Mouse (Mus musculus) limb, embryonic 15.5 days (tissue): ENCODE measurements around the gene Spef2. TPM values are rescaled to one million over a fixed set of nuclear protein-coding genes. Genes with fewer than 3 reads are reported as not detected.

Source experiments
- ATAC-seq: fragments of 200-750 bp; cut with Nextera tagmentation; 2 replicates; pipeline ENCODE4 v1.8.0; 2017; ENCODE audit warnings: low read depth, moderate TSS enrichment; ENCODE audit not compliant: insufficient number of reproducible peaks, low FRiP score, low TSS enrichment
- H3K27ac ChIP-seq: fragments of 300-500 bp; sonication (generic); 2 replicates; pipeline ENCODE4 v1.5.1; 2015; ENCODE audit warnings: moderate library complexity, mild to moderate bottlenecking, inconsistent platforms
- H3K27me3 ChIP-seq: fragments of 300-500 bp; sonication (generic); 2 replicates; pipeline ENCODE4 v1.6.1; 2015; ENCODE audit warnings: inconsistent platforms
- H3K36me3 ChIP-seq: fragments of 300-500 bp; sonication (generic); 2 replicates; pipeline ENCODE4 v1.6.1; 2015; ENCODE audit warnings: inconsistent platforms
- H3K4me1 ChIP-seq: fragments of 300-500 bp; sonication (generic); 2 replicates; pipeline ENCODE4 v1.6.1; 2015; ENCODE audit warnings: inconsistent platforms
- H3K4me2 ChIP-seq: fragments of 300-500 bp; sonication (generic); 2 replicates; pipeline ENCODE4 v1.6.1; 2015; ENCODE audit warnings: mild to moderate bottlenecking, inconsistent platforms
- H3K4me3 ChIP-seq: fragments of 300-500 bp; sonication (generic); 2 replicates; pipeline ENCODE4 v1.5.1; 2015; ENCODE audit warnings: mild to moderate bottlenecking, inconsistent platforms
- H3K9ac ChIP-seq: fragments of 300-500 bp; sonication (generic); 2 replicates; pipeline ENCODE4 v1.6.1; 2015; ENCODE audit warnings: inconsistent platforms
- H3K9me3 ChIP-seq: fragments of 300-500 bp; sonication (generic); 2 replicates; pipeline ENCODE4 v1.6.1; 2016; ENCODE audit warnings: inconsistent platforms
- WGBS: fragments of 180-500 bp; shearing (Covaris S2); methylation state at CpG from one replicate; pipeline ENCODE4 v1.1.7; 2015; 5-methylcytosine and 5-hydroxymethylcytosine counted together
- polyA plus RNA-seq: library from polyadenylated mRNA; unstranded; fragments of >200 nt; fragmentation: Nextera tagmentation; extraction: Ambion mirVana; gene quantifications from 2 replicates; pipeline ENCODE4 v1.2.1, GENCODE M21; 2015

The Spef2 gene
- polyA plus RNA-seq, 1 experiment from 2014 or later, result 0.10 TPM

- 89% methylated on average over 6 of the region's 6 CpGs for WGBS
- Histone ChIP-seq H3K9ac (no peak overlapping the region), H3K27ac (no peak overlapping the region), H3K9me3 (no peaks in the 10 kb centered on the region), H3K27me3 (no peaks in the 10 kb centered on the region), H3K4me3 (no peak overlapping the region), H3K4me2 (no peak overlapping the region), H3K36me3 (no peaks in the 10 kb centered on the region), H3K4me1 (no peaks in the 10 kb centered on the region)
- ATAC-seq, result no peak
Measured at GRCm38 (mm10) chr15:9631657-9632056, 117.0 kb downstream of the Spef2 start.

GRCm38 (mm10) chr15:9629660-9630059, 119.0 kb downstream of the Spef2 start:
- H3K4me1 ChIP-seq, result no peaks in the 10 kb centered on the region
- no peaks in the 10 kb centered on the region for H3K36me3 ChIP-seq
- no peak overlapping the region for H3K9ac ChIP-seq
- no peak overlapping the region for H3K4me2 ChIP-seq
- H3K9me3 ChIP-seq, result no peaks in the 10 kb centered on the region
- no peak for ATAC-seq
- H3K4me3 ChIP-seq, result no peak overlapping the region
- no peaks in the 10 kb centered on the region for H3K27me3 ChIP-seq
- H3K27ac ChIP-seq, result no peak overlapping the region
- WGBS, result 80% methylated on average over 1 of the region's 1 CpGs

GRCm38 (mm10) chr15:9624619-9625018, 124.0 kb downstream of the Spef2 start:
- no peak overlapping the region for H3K4me2 ChIP-seq
- 63% methylated on average over 2 of the region's 2 CpGs for WGBS
- H3K4me3 ChIP-seq, result no peak overlapping the region
- no peak overlapping the region for H3K27ac ChIP-seq
- H3K27me3 ChIP-seq, result no peaks in the 10 kb centered on the region
- no peaks in the 10 kb centered on the region for H3K36me3 ChIP-seq
- no peak overlapping the region for H3K9ac ChIP-seq
- ATAC-seq, result no peak
- no peaks in the 10 kb centered on the region for H3K4me1 ChIP-seq
- H3K9me3 ChIP-seq, result no peaks in the 10 kb centered on the region

- no peaks in the 10 kb centered on the region for H3K4me1 ChIP-seq
- no peaks in the 10 kb centered on the region for H3K36me3 ChIP-seq
- 66% methylated on average over 4 of the region's 4 CpGs for WGBS
- H3K4me3 ChIP-seq, result no peak overlapping the region
- no peaks in the 10 kb centered on the region for H3K27me3 ChIP-seq
- no peak overlapping the region for H3K9ac ChIP-seq
- no peak overlapping the region for H3K4me2 ChIP-seq
- ATAC-seq, result no peak
- H3K27ac ChIP-seq, result no peak overlapping the region
- no peaks in the 10 kb centered on the region for H3K9me3 ChIP-seq
Measured at GRCm38 (mm10) chr15:9608177-9608576, 140.5 kb downstream of the Spef2 start.

- Histone ChIP-seq H3K4me1 (no peaks in the 10 kb centered on the region), H3K9me3 (no peaks in the 10 kb centered on the region), H3K4me2 (no peak overlapping the region), H3K4me3 (no peak overlapping the region), H3K27me3 (no peaks in the 10 kb centered on the region), H3K36me3 (no peaks in the 10 kb centered on the region), H3K9ac (no peak overlapping the region), H3K27ac (no peak overlapping the region)
- 71% methylated on average over 6 of the region's 6 CpGs for WGBS
- ATAC-seq, result no peak
Measured at GRCm38 (mm10) chr15:9600088-9600455, 148.6 kb downstream of the Spef2 start.

GRCm38 (mm10) chr15:9599382-9600087, 149.1 kb downstream of the Spef2 start:
- no peaks in the 10 kb centered on the region for H3K27me3 ChIP-seq
- H3K4me1 ChIP-seq, result no peaks in the 10 kb centered on the region
- 84% methylated on average over 12 of the region's 12 CpGs for WGBS
- no peak for ATAC-seq
- H3K27ac ChIP-seq, result no peak overlapping the region
- no peak overlapping the region for H3K9ac ChIP-seq
- H3K4me3 ChIP-seq, result no peak overlapping the region
- no peaks in the 10 kb centered on the region for H3K36me3 ChIP-seq
- H3K9me3 ChIP-seq, result no peaks in the 10 kb centered on the region
- no peak overlapping the region for H3K4me2 ChIP-seq

GRCm38 (mm10) chr15:9596298-9597060, 152.2 kb downstream of the Spef2 start:
- H3K27me3 ChIP-seq, result no peaks in the 10 kb centered on the region
- no peaks in the 10 kb centered on the region for H3K9me3 ChIP-seq
- H3K36me3 ChIP-seq, result no peaks in the 10 kb centered on the region
- no peak overlapping the region for H3K9ac ChIP-seq
- no peak overlapping the region for H3K4me3 ChIP-seq
- 81% methylated on average over 6 of the region's 6 CpGs for WGBS
- H3K4me1 ChIP-seq, result no peaks in the 10 kb centered on the region
- H3K4me2 ChIP-seq, result no peak overlapping the region
- no peak overlapping the region for H3K27ac ChIP-seq
- ATAC-seq, result no peak

- no peak overlapping the region for H3K4me2 ChIP-seq
- H3K36me3 ChIP-seq, result no peaks in the 10 kb centered on the region
- no peak for ATAC-seq
- 79% methylated on average over 4 of the region's 4 CpGs for WGBS
- no peaks in the 10 kb centered on the region for H3K27me3 ChIP-seq
- H3K27ac ChIP-seq, result no peak overlapping the region
- H3K9me3 ChIP-seq, result no peaks in the 10 kb centered on the region
- H3K4me3 ChIP-seq, result no peak overlapping the region
- H3K4me1 ChIP-seq, result no peaks in the 10 kb centered on the region
- H3K9ac ChIP-seq, result no peak overlapping the region
Measured at GRCm38 (mm10) chr15:9589939-9590338, 158.7 kb downstream of the Spef2 start.

- no peak overlapping the region for H3K27ac ChIP-seq
- ATAC-seq, result no peak
- no peaks in the 10 kb centered on the region for H3K4me1 ChIP-seq
- H3K9me3 ChIP-seq, result no peaks in the 10 kb centered on the region
- H3K27me3 ChIP-seq, result no peaks in the 10 kb centered on the region
- H3K36me3 ChIP-seq, result no peaks in the 10 kb centered on the region
- H3K9ac ChIP-seq, result no peak overlapping the region
- no peak overlapping the region for H3K4me3 ChIP-seq
- H3K4me2 ChIP-seq, result no peak overlapping the region
- 67% methylated on average over 11 of the region's 11 CpGs for WGBS
Measured at GRCm38 (mm10) chr15:9580470-9581280, 168.0 kb downstream of the Spef2 start.

- WGBS, result 73% methylated on average over 4 of the region's 4 CpGs
- Histone ChIP-seq H3K27ac (no peak overlapping the region), H3K27me3 (no peaks in the 10 kb centered on the region), H3K4me2 (no peak overlapping the region), H3K36me3 (no peaks in the 10 kb centered on the region), H3K9me3 (no peaks in the 10 kb centered on the region), H3K4me1 (no peaks in the 10 kb centered on the region), H3K4me3 (no peak overlapping the region), H3K9ac (no peak overlapping the region)
- ATAC-seq, result no peak
Measured at GRCm38 (mm10) chr15:9577303-9577702, 171.4 kb downstream of the Spef2 start.

GRCm38 (mm10) chr15:9574796-9575195, 173.9 kb downstream of the Spef2 start:
- Histone ChIP-seq H3K9me3 (no peaks in the 10 kb centered on the region), H3K27ac (no peak overlapping the region), H3K4me1 (no peaks in the 10 kb centered on the region), H3K9ac (no peak overlapping the region), H3K27me3 (no peaks in the 10 kb centered on the region), H3K4me2 (no peak overlapping the region), H3K36me3 (no peaks in the 10 kb centered on the region), H3K4me3 (no peak overlapping the region)
- ATAC-seq, result no peak
- 85% methylated on average over 5 of the region's 5 CpGs for whole genome bisulfite sequencing

GRCm38 (mm10) chr15:9573361-9573760, 175.3 kb downstream of the Spef2 start:
- H3K4me3 ChIP-seq, result no peak overlapping the region
- WGBS, result 80% methylated on average over 4 of the region's 4 CpGs

More at GRCm38 (mm10) chr15:9573361-9573760, 175.3 kb downstream of the Spef2 start:
- no peak overlapping the region for H3K27ac ChIP-seq
- ATAC-seq, result no peak
- H3K27me3 ChIP-seq, result no peaks in the 10 kb centered on the region
- no peak overlapping the region for H3K9ac ChIP-seq
- no peak overlapping the region for H3K4me2 ChIP-seq
- H3K36me3 ChIP-seq, result no peaks in the 10 kb centered on the region
- no peaks in the 10 kb centered on the region for H3K9me3 ChIP-seq
- H3K4me1 ChIP-seq, result no peaks in the 10 kb centered on the region
